Mouse (Mus musculus) MEL (cell line): ENCODE data around the gene Ppfia3. TPM values are rescaled to one million over a fixed set of nuclear protein-coding genes. Genes with fewer than 3 reads are reported as not detected.

ENCODE experiments used
- DNase-seq: peaks from one replicate; pipeline ENCODE4 v3.0.0; 2011; ENCODE audit warnings: low read depth, low spot score
- H3K27ac ChIP-seq: 2 replicates; pipeline ENCODE4 v1.5.1; 2012; ENCODE audit warnings: low read depth, mild to moderate bottlenecking, control low read depth, low read length, moderate library complexity; ENCODE audit not compliant: control insufficient read depth
- H3K27me3 ChIP-seq, 2 experiments: fragments of 150-350 bp in 1 of 2; sonication (generic) in 1 of 2; 2 replicates each; pipeline ENCODE4 v1.6.1; 2012; ENCODE audit warnings: low read length in 2 of 2, mild to moderate bottlenecking in 2 of 2, improper control_type of control experiment in 1 of 2, moderate library complexity in 1 of 2; ENCODE audit not compliant: insufficient read depth in 2 of 2, control insufficient read depth in 1 of 2
- H3K36me3 ChIP-seq, 2 experiments: 2 replicates each; pipeline ENCODE4 v1.6.1; 2012 to 2014; ENCODE audit warnings: low read length in 2 of 2, improper control_type of control experiment in 1 of 2, inconsistent platforms in 1 of 2, mild to moderate bottlenecking in 1 of 2; ENCODE audit not compliant: insufficient read depth in 2 of 2, control insufficient read depth in 1 of 2
- H3K4me1 ChIP-seq, 2 experiments: fragments of 150-350 bp in 1 of 2; sonication (generic) in 1 of 2; 2 replicates each; pipeline ENCODE4 v1.6.1; 2012; ENCODE audit warnings: low read length in 2 of 2, improper control_type of control experiment in 1 of 2, mild to moderate bottlenecking in 1 of 2; ENCODE audit not compliant: insufficient read depth in 2 of 2, control insufficient read depth in 1 of 2
- H3K4me3 ChIP-seq, 2 experiments: fragments of 150-350 bp in 1 of 2; sonication (generic) in 1 of 2; 2 replicates each; pipeline ENCODE4 v1.5.1; 2012; ENCODE audit warnings: low read depth in 2 of 2, low read length in 2 of 2, mild to moderate bottlenecking in 2 of 2, moderate library complexity in 2 of 2, control low read depth in 1 of 2, improper control_type of control experiment in 1 of 2; ENCODE audit not compliant: control insufficient read depth in 1 of 2, insufficient read depth in 1 of 2
- H3K79me2 ChIP-seq: 2 replicates; pipeline ENCODE4 v1.6.1; 2012; ENCODE audit warnings: mild to moderate bottlenecking, low read length, moderate library complexity; ENCODE audit not compliant: control insufficient read depth, poor library complexity, insufficient read depth
- H3K9ac ChIP-seq: 2 replicates; pipeline ENCODE4 v1.6.1; 2012; ENCODE audit warnings: low read depth, mild to moderate bottlenecking, control low read depth, low read length, moderate library complexity; ENCODE audit not compliant: control insufficient read depth, poor library complexity, severe bottlenecking
- H3K9me3 ChIP-seq: fragments of 150-350 bp; sonication (generic); replicated peaks from 2 replicates; pipeline ENCODE4 v1.6.1; 2012; ENCODE audit warnings: mild to moderate bottlenecking, low read length, improper control_type of control experiment, moderate library complexity; ENCODE audit not compliant: insufficient read depth
- BHLHE40 ChIP-seq: IDR thresholded peaks from 2 replicates; pipeline ENCODE4 v1.6.1; 2012; ENCODE audit warnings: low read depth, mild to moderate bottlenecking, inconsistent platforms, low read length, improper control_type of control experiment, borderline replicate concordance
- CHD1 ChIP-seq: IDR thresholded peaks from 2 replicates; pipeline ENCODE4 v1.6.1; 2012; ENCODE audit warnings: low read depth, mild to moderate bottlenecking, inconsistent platforms, low read length, improper control_type of control experiment
- CTCF ChIP-seq, 3 experiments: IDR thresholded peaks in 2 of 3; conservative IDR thresholded peaks in 1 of 3; 2 replicates each; pipeline ENCODE4 v1.5.1; 2011 to 2012; ENCODE audit warnings: low read length in 3 of 3, low read depth in 2 of 3, mild to moderate bottlenecking in 2 of 3, improper control_type of control experiment in 1 of 3, inconsistent platforms in 1 of 3, mixed read lengths in 1 of 3, moderate library complexity in 1 of 3; ENCODE audit not compliant: control insufficient read depth in 1 of 3, insufficient read depth in 1 of 3, poor library complexity in 1 of 3, severe bottlenecking in 1 of 3
- E2F4 ChIP-seq: IDR thresholded peaks from 2 replicates; pipeline ENCODE4 v1.6.1; 2011; ENCODE audit warnings: low read depth, low read length, improper control_type of control experiment, borderline replicate concordance
- ELF1 ChIP-seq: IDR thresholded peaks from 2 replicates; pipeline ENCODE4 v1.6.1; 2014; ENCODE audit warnings: low read depth, mild to moderate bottlenecking, inconsistent platforms, low read length, improper control_type of control experiment, moderate library complexity
- ETS1 ChIP-seq: IDR thresholded peaks from 2 replicates; pipeline ENCODE4 v1.6.1; 2012; ENCODE audit warnings: low read depth, mild to moderate bottlenecking, inconsistent platforms, low read length, improper control_type of control experiment, moderate library complexity
- HCFC1 ChIP-seq: IDR thresholded peaks from 2 replicates; pipeline ENCODE4 v1.6.1; 2012; ENCODE audit warnings: low read depth, mild to moderate bottlenecking, inconsistent platforms, low read length, improper control_type of control experiment, moderate library complexity
- JUND ChIP-seq: IDR thresholded peaks from 2 replicates; pipeline ENCODE4 v1.6.1; 2011; ENCODE audit warnings: low read depth, mild to moderate bottlenecking, improper control_type of control experiment, low read length
- MAFK ChIP-seq: IDR thresholded peaks from 2 replicates; pipeline ENCODE4 v1.6.1; 2011; ENCODE audit warnings: low read depth, mild to moderate bottlenecking, low read length, improper control_type of control experiment, borderline replicate concordance
- MAX ChIP-seq: IDR thresholded peaks from 2 replicates; pipeline ENCODE4 v1.6.1; 2011; ENCODE audit warnings: low read length, improper control_type of control experiment
- MAZ ChIP-seq: IDR thresholded peaks from 2 replicates; pipeline ENCODE4 v1.6.1; 2012; ENCODE audit warnings: low read depth, mild to moderate bottlenecking, inconsistent platforms, low read length, improper control_type of control experiment
- MEF2A ChIP-seq: IDR thresholded peaks from 2 replicates; pipeline ENCODE4 v1.6.1; 2014; ENCODE audit warnings: low read depth, mild to moderate bottlenecking, inconsistent platforms, low read length, improper control_type of control experiment; ENCODE audit not compliant: poor library complexity, insufficient replicate concordance, severe bottlenecking; ENCODE audit errors: extremely low read depth
- MXI1 ChIP-seq: IDR thresholded peaks from 2 replicates; pipeline ENCODE4 v1.6.1; 2011; ENCODE audit warnings: mild to moderate bottlenecking, low read depth, low read length, improper control_type of control experiment
- MYB ChIP-seq: IDR thresholded peaks from 2 replicates; pipeline ENCODE4 v1.6.1; 2011; ENCODE audit warnings: mild to moderate bottlenecking, low read depth, low read length, improper control_type of control experiment
- NELFE ChIP-seq: IDR thresholded peaks from 2 replicates; pipeline ENCODE4 v1.6.1; 2011; ENCODE audit warnings: low read depth, low read length, improper control_type of control experiment
- POLR2A ChIP-seq, 2 experiments: IDR thresholded peaks; 2 replicates each; pipeline ENCODE4 v1.6.1; 2011 to 2012; ENCODE audit warnings: low read length in 2 of 2, mild to moderate bottlenecking in 2 of 2, control low read depth in 1 of 2, improper control_type of control experiment in 1 of 2, low read depth in 1 of 2, moderate library complexity in 1 of 2; ENCODE audit not compliant: control insufficient read depth in 1 of 2, insufficient read depth in 1 of 2, poor library complexity in 1 of 2
- POLR2AphosphoS5 ChIP-seq: IDR thresholded peaks from 2 replicates; pipeline ENCODE4 v1.6.1; 2012; ENCODE audit warnings: low read depth, borderline replicate concordance, mild to moderate bottlenecking, inconsistent platforms, low read length, moderate library complexity, mixed read lengths
- RCOR1 ChIP-seq: IDR thresholded peaks from 2 replicates; pipeline ENCODE4 v1.6.1; 2012; ENCODE audit warnings: low read depth, mild to moderate bottlenecking, inconsistent platforms, low read length, improper control_type of control experiment
- SIN3A ChIP-seq: IDR thresholded peaks from 2 replicates; pipeline ENCODE4 v1.6.1; 2012; ENCODE audit warnings: low read length, improper control_type of control experiment, inconsistent platforms
- TCF12 ChIP-seq: IDR thresholded peaks from 2 replicates; pipeline ENCODE4 v1.6.1; 2014; ENCODE audit warnings: low read depth, mild to moderate bottlenecking, inconsistent platforms, low read length, improper control_type of control experiment, moderate library complexity
- UBTF ChIP-seq: IDR thresholded peaks from 2 replicates; pipeline ENCODE4 v1.6.1; 2012; ENCODE audit warnings: low read depth, mild to moderate bottlenecking, inconsistent platforms, low read length, improper control_type of control experiment, moderate library complexity, borderline replicate concordance; ENCODE audit not compliant: insufficient read depth
- USF1 ChIP-seq: IDR thresholded peaks from 2 replicates; pipeline ENCODE4 v1.6.1; 2014; ENCODE audit warnings: low read depth, mild to moderate bottlenecking, inconsistent platforms, low read length, improper control_type of control experiment, moderate library complexity
- ZC3H11A ChIP-seq: IDR thresholded peaks from 2 replicates; pipeline ENCODE4 v1.6.1; 2012; ENCODE audit warnings: low read depth, mild to moderate bottlenecking, inconsistent platforms, low read length, improper control_type of control experiment
- ZKSCAN1 ChIP-seq: IDR thresholded peaks from 2 replicates; pipeline ENCODE4 v1.6.1; 2012; ENCODE audit warnings: low read depth, mild to moderate bottlenecking, inconsistent platforms, low read length, improper control_type of control experiment, moderate library complexity
- ZMIZ1 ChIP-seq: IDR thresholded peaks from 2 replicates; pipeline ENCODE4 v1.6.1; 2012; ENCODE audit warnings: low read depth, mild to moderate bottlenecking, inconsistent platforms, low read length, improper control_type of control experiment, moderate library complexity
- polyA plus RNA-seq, 2 experiments: library from polyadenylated mRNA; stranded (reverse) in 1 of 2; unstranded in 1 of 2; fragments of >175 nt in 1 of 2; fragments of >200 nt in 1 of 2; gene quantifications; 2 replicates each; pipeline versions ENCODE4 v1.2.1 to v1.2.4; 2012; ENCODE audit warnings: low replicate concordance in 2 of 2, low read depth in 1 of 2; ENCODE audit not compliant: insufficient read length in 2 of 2, insufficient read depth in 1 of 2, missing spikeins in 1 of 2
- total RNA-seq: library from RNA; depleted of rRNA; stranded (reverse); fragments of 300-350 nt; gene quantifications from 2 replicates; pipeline ENCODE4 v1.2.3, GENCODE M21; 2012

The Ppfia3 gene
- total and polyA plus RNA-seq, 3 experiments: 3.4 to 5.9 TPM; not detected in 1

DNA sequence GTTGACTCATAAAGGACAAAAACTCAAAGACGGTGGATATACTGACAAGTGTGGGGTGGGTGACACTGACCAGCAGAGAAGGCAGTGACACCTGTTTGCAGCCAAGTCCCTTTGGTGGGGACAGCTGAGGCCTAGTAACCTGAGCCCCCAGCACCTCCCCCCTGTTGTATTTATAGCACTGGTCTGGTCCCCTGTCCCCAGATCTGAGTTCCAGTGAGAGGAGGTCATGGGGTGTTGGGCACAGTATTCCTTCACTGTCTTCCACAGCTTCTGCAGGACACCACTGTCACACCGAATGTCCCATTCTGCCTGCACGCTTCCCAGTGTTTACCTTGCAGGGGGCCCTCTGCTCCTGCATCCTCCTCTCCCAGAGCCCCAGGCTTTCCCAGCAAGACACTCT, 32.2 kb downstream of the Ppfia3 start:
- Histone ChIP-seq H3K36me3 (0 out of 4 replicates have a peak, but pooled peaks cover 0 to 5% of the 10 kb centered on the region in 2 experiments), H3K79me2 (peaks cover 1% of the 10 kb centered on the region; the same call in 1 of the 2 replicates), H3K4me1 (peaks cover 6 to 14% of the 10 kb centered on the region in 2 experiments), H3K27me3 (no peaks in the 10 kb centered on the region), H3K27ac (no peak overlapping the region), H3K9me3 (no peaks in the 10 kb centered on the region), H3K9ac (no peak overlapping the region), H3K4me3 (no peak overlapping the region)
- DNase-seq: no peak
- TF ChIP-seq RCOR1: no peak
- no peak for TF ChIP-seq CTCF (IDR thresholded peaks at IDR 0.05 in 2 of 3, conservative IDR thresholded peaks at IDR 0.05 in 1 of 3; ENCODE audit: control insufficient read depth in 1 of 3, insufficient read depth in 1 of 3, low read depth in 2 of 3, low read length in 3 of 3, poor library complexity in 1 of 3, severe bottlenecking in 1 of 3)
- no peak for TF ChIP-seq ETS1
- no peak for TF ChIP-seq CHD1
- TF ChIP-seq BHLHE40: no peak
- TF ChIP-seq MAX: no peak
- no peak for TF ChIP-seq ELF1
- TF ChIP-seq MYB: no peak
- no peak for TF ChIP-seq MAFK
- TF ChIP-seq POLR2AphosphoS5: no peak

DNA sequence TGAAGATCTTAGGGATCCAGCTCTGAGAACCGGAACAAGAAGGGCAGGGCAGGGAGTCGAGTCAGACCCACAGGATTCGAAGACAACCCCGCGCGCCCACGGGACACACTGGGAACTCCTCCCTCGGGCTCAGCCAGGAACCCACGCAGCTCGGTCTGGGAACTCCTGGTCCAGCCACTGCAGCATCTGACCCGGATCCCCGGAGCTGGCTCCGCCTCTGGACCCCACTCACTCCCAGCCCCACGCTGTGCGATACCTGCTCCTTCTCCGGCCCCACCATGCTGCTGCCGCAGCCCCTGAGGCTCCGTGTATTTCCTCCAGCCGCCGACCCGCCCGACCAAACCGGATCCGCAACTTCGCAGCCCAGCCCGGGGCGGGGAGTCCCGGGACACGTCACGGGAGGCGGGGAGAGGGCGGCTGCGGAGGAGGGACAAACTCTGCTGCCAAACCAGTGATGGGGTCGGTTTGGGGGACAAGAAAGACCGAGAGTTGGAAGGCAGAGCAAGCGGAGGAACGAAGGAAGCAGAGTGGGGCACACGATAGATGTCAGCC, 33.3 kb downstream of the Ppfia3 start, which contains the start of gene Trpm4:
Gene Trpm4 (minus strand): TSS at position 350 of the 552 bp plus-strand sequence.
- Histone ChIP-seq H3K27me3 (no peaks in the 10 kb centered on the region), H3K36me3 (no peaks in the 10 kb centered on the region), H3K79me2 (peaks cover 1% of the 10 kb centered on the region; the same call in 1 of the 2 replicates), H3K4me3 (peak within 1 kb of the TSS; percentile 80), H3K9me3 (no peaks in the 10 kb centered on the region), H3K9ac (peak within 1 kb of the TSS; percentile 74), H3K4me1 (peaks cover 2 to 7% of the 10 kb centered on the region in 2 experiments; a peak in 2 of 4 replicates), H3K27ac (no peak within 1 kb of the TSS)
- TF ChIP-seq MXI1: peak; percentile 38; the same call in 1 of the 2 replicates
- no peak for TF ChIP-seq UBTF
- peak; percentile 42; the same call in 1 of the 2 replicates for TF ChIP-seq SIN3A
- TF ChIP-seq USF1: no peak
- TF ChIP-seq MAFK: no peak
- TF ChIP-seq ZC3H11A: no peak
- TF ChIP-seq RCOR1: no peak
- 0 out of 2 replicates have a peak, but pooled peaks have one; percentile 21 for TF ChIP-seq MAX
- TF ChIP-seq MAZ: 0 out of 2 replicates have a peak, but pooled peaks have one; percentile 41
- TF ChIP-seq TCF12: no peak
- TF ChIP-seq POLR2A (IDR thresholded peaks at IDR 0.05; ENCODE audit: control insufficient read depth in 1 of 2, insufficient read depth in 1 of 2, low read depth in 1 of 2, low read length in 2 of 2, poor library complexity in 1 of 2): peak in 1 of 2 experiments; percentile 56; a peak in 1 of 4 replicates
- no peak for TF ChIP-seq CHD1
- TF ChIP-seq ZKSCAN1: no peak
- peak; percentile 42 for TF ChIP-seq NELFE
- TF ChIP-seq HCFC1: 0 out of 2 replicates have a peak, but pooled peaks have one; percentile 3
- TF ChIP-seq E2F4: no peak
- TF ChIP-seq MEF2A: no peak
- TF ChIP-seq JUND: no peak
- TF ChIP-seq MYB: no peak
- no peak for TF ChIP-seq ZMIZ1
- no peak for TF ChIP-seq ETS1
- DNase-seq: peak; percentile 77
